Mouse (Mus musculus): ENCODE measurements at regions not wholly inside any gene's neighbourhood (a gene's known extent, or its start where the extent isn't known, plus 50 kb on each side); places are given as distances from the start of the nearest gene placed in this dataset.

DNA sequence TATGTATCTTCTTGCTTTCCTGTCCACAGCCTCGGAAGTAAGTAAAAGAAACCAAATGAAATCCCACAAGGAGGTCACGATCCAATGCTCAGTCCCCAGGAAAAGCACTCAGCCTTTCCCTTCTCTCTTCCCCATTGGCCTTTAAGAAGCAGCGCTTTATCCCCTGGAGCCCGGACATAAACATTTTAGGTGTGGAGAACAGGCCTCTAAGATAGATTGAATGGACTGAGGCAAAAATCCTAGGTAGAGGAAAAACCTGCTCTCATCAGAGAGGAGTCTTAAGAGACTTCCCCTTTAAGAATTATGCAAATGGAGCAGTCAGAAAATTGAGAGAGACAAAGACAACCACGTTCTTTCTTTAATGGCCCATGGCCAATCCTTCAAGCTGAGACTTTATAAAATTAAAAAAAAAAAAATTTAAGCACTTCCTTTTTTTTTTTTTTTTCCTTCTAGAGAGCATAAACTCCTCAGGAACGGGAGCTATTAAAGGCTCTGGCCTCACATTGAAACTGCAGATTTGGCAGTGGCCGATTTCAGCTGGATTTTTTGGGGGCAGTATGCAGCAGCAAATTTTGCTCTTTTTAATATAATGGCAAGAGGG, 1020.5 kb downstream of the 9330182O14Rik start:
- no peak for DNase-seq (ENCODE audit: low read depth, low spot score)

GRCm38 (mm10) chr15:41155169-41155638, 1021.0 kb downstream of the 9330182O14Rik start:
- no peak for DNase-seq (ENCODE audit: low read depth, low spot score)

GRCm38 (mm10) chr15:41157802-41158201, 1023.6 kb downstream of the 9330182O14Rik start:
- no peak for DNase-seq (ENCODE audit: low read depth, low spot score)

GRCm38 (mm10) chr15:41162268-41162667, 1028.1 kb downstream of the 9330182O14Rik start:
- no peak for DNase-seq (ENCODE audit: low read depth, low spot score)

- no peak for DNase-seq (ENCODE audit: low read depth, low spot score)
Observed at GRCm38 (mm10) chr15:41162793-41163192, 1028.6 kb downstream of the 9330182O14Rik start.

GRCm38 (mm10) chr15:41163643-41164358, 1029.6 kb downstream of the 9330182O14Rik start:
- DNase-seq (ENCODE audit: low read depth, low spot score): no peak

- DNase-seq (ENCODE audit: low read depth, low spot score): no peak
Observed at GRCm38 (mm10) chr15:41165534-41165933, 1031.4 kb downstream of the 9330182O14Rik start.

DNA sequence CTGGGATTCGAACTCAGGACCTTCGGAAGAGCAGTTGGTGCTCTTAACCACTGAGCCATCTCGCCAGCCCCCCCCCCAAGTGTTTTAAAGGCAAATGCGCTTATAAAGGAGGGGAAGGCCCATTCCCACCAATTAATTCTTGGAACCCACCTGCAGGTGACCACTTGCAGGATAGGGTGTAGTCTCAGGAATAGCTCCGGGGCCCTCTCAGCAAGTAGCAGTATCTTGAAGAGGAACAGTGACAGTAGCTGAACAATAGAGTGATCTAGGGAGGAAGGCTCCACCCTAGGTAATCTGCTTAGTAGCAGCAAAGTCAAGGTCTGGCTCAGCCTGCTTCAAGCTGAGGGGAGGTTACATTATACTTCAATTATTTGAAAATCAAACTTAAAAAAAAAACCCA, 1056.6 kb downstream of the 9330182O14Rik start:
- DNase-seq (ENCODE audit: low read depth, low spot score): no peak

DNA sequence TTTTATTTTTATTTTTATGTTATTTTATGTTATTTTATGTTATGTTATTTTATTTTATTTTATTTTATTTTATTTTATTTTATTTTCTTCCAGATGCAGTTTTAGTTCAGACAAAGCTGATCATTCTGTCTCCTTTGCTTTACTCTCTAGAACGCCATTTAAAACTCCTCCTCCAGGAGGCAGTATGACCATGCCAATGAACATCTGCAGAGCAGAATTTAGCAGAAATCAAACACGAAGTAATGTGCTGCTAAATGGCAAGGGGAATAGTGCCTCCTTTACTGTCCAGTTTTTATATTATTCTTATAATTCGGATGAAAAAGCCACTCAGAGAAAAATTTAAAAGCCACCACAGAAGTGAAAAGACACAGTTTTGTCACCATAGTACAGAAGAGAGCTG, 1059.1 kb downstream of the 9330182O14Rik start:
- DNase-seq (ENCODE audit: low read depth, low spot score): peak; percentile 18

GRCm38 (mm10) chr15:41223801-41224200, 1089.6 kb downstream of the 9330182O14Rik start:
- DNase-seq (ENCODE audit: low read depth, low spot score): no peak

DNA sequence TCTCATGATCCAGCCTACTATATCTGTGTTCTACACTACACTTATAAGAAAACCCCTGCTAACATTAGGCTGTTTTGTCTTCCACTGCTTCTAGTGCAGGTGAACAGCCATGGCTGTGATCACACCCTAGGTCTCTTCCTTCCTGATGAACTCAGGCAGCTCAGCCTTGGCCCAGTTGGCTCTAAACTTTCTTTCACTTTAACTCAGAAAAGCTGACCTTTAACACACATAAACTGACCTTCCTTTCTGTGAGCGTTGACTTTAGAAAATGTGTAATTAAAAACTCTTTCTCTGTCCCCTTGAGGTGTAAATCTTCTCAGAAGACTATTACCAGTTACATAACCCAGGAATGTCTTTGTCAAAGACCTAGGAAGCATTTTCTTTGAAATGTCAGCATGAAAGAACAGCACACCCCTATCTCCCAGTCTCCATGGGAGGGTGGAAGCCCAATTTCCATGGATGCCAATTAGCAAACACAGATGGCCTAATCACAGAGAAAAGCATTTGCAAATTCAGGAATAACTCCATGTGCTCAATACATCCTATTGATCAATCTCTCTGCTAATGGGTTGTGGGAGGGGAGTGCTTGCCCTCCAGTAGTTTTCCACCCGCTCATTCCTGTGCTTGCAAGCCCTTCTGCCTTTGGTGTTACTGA, 1098.4 kb downstream of the 9330182O14Rik start:
- no peak for DNase-seq (ENCODE audit: low read depth, low spot score)

Data from brain, embryonic 18.5 days (tissue).